Mouse (Mus musculus): ENCODE measurements around the gene Kat5. TPM values are rescaled to one million over a fixed set of nuclear protein-coding genes. Genes with fewer than 3 reads are reported as not detected.

The Kat5 gene
- polyA plus RNA-seq, 1 experiment = 139 TPM

DNA sequence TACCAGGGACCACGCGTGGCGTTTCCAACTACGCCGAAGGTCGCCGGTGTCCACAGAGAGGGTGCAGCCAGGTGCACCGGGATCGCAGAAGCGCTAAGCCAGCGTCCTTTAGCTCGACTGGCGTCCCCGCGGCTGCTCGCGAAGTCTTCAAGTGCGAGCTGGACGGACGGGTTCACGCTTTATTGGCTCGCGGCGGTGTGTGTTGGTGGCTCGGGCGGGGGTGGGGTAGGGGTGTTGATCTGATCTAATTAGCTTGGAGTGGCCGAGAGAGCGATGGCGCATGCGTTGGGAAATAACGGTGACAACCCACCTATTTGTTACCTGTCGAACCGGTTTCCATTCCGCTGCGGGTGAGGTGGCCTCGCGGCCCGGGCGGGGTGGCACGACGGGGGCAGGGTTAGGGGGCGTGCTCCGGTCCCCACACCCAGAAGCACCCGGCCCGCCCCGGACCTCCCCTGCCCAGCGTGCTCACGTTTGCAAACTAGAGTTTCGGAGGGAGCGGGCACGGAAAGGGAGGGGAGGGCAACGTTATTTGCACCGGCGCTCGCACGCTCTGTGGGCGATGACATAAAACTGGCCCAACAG is 49.5 kb downstream of the Kat5 start, which contains the start of gene Ovol1:
Gene Ovol1, minus strand, starts transcription at position 190 of the 585 bp plus-strand sequence.
- peaks cover 7% of the 10 kb centered on the region; the same call in 1 of the 2 replicates for H3K27me3 ChIP-seq (ENCODE audit: control insufficient read depth, insufficient read depth, low read length)
- no peak for TF ChIP-seq CTCF (IDR thresholded peaks at IDR 0.05; ENCODE audit: borderline replicate concordance, insufficient read depth, low read depth, low read length)
- TF ChIP-seq POLR2A (IDR thresholded peaks at IDR 0.05; ENCODE audit: borderline replicate concordance, insufficient read depth, low read length) = no peak
- 1% methylated on average over 57 of the region's 57 CpGs for WGBS

DNA sequence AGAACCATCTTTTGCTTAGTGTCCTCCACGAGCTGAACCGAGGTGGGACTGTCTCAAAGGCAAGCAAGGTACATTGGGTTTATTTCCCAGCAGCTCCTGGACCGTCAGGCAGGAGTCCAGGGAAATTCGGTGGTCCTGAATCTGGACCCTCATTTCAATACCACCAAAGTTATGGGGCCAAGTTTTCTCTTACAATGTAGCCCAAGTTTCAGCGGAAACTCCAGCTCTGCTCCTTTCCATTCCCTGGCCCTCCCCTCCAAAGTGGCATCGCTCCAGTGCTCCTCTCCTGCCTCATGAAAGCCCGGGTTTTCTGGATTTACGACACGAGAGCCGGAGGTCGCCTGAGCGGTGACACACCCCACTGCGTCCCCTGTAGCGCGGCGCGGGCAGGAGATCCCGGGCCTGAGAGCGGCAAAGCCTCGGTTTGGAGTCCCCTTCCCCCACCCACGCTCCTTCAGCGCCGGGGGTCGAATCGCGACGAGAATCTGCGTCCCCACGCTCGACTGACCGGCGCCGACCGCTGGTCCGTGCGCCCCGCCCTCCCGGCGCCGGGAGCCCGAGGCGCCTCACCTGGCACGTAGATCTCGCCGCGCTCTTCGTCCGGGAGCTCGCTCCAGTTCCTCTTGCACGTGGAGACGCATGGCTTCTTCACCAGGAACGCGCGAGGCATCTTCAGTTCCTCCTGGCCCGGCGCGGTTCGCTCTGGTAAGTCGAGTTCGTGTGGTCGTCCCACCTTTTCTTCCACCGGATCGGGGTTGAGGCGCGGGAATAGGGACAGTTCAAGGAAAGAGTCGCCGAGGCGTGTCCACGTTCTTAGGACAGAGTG is 50.2 kb downstream of the Kat5 start:
- Histone ChIP-seq H3K27ac (ENCODE audit: insufficient read depth, low read length) (no peak overlapping the region), H3K27me3 (ENCODE audit: control insufficient read depth, insufficient read depth, low read length) (peaks cover 7% of the 10 kb centered on the region; the same call in 1 of the 2 replicates), H3K4me3 (replicated peaks; ENCODE audit: insufficient read depth, low read depth, low read length) (peak overlapping the region; percentile 30), H3K4me1 (ENCODE audit: control insufficient read depth, insufficient read depth, low read length) (0 out of 2 replicates have a peak, but pooled peaks cover 4% of the 10 kb centered on the region)
- no peak for TF ChIP-seq POLR2A (IDR thresholded peaks at IDR 0.05; ENCODE audit: borderline replicate concordance, insufficient read depth, low read length)
- TF ChIP-seq CTCF (IDR thresholded peaks at IDR 0.05; ENCODE audit: borderline replicate concordance, insufficient read depth, low read depth, low read length) = no peak
- no peak for DNase-seq
- 1% methylated on average over 69 of the region's 69 CpGs for WGBS

More for the DNA sequence above, 49.5 kb downstream of the Kat5 start, which contains the start of gene Ovol1:
- Histone ChIP-seq H3K4me3 (replicated peaks; ENCODE audit: insufficient read depth, low read depth, low read length) (peak within 1 kb of the TSS; percentile 30), H3K4me1 (ENCODE audit: control insufficient read depth, insufficient read depth, low read length) (0 out of 2 replicates have a peak, but pooled peaks cover 4% of the 10 kb centered on the region), H3K27ac (ENCODE audit: insufficient read depth, low read length) (no peak within 1 kb of the TSS)
- DNase-seq = no peak

DNA sequence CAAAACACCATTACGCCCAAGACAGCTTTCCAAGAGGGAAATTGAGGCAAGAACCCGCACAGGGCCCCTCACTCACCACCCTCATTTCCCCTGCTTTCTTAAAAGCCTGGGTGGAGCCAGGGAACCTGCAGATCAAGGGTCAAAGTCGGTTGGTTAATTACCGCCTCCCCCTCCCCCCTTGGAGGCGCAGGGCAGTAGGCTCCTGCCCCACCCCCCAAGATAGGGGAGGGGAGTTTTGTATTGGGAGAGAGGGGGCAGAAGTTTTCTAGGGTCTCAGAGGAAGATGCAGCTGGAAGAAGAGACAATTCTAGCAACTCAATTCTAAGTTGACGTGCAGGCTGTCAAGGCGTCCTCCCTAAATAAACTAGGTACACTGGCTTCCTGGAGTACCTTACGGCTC is 50.8 kb downstream of the Kat5 start:
- WGBS = 28% methylated on average over 8 of the region's 8 CpGs
- 0 out of 2 replicates have a peak, but pooled peaks cover 4% of the 10 kb centered on the region for H3K4me1 ChIP-seq (ENCODE audit: control insufficient read depth, insufficient read depth, low read length)
- H3K4me3 ChIP-seq (replicated peaks; ENCODE audit: insufficient read depth, low read depth, low read length) = no peak overlapping the region
- TF ChIP-seq POLR2A (IDR thresholded peaks at IDR 0.05; ENCODE audit: borderline replicate concordance, insufficient read depth, low read length) = no peak
- TF ChIP-seq CTCF (IDR thresholded peaks at IDR 0.05; ENCODE audit: borderline replicate concordance, insufficient read depth, low read depth, low read length) = no peak
- H3K27ac ChIP-seq (ENCODE audit: insufficient read depth, low read length) = no peak overlapping the region
- H3K27me3 ChIP-seq (ENCODE audit: control insufficient read depth, insufficient read depth, low read length) = peaks cover 7% of the 10 kb centered on the region; the same call in 1 of the 2 replicates
- no peak for DNase-seq

DNA sequence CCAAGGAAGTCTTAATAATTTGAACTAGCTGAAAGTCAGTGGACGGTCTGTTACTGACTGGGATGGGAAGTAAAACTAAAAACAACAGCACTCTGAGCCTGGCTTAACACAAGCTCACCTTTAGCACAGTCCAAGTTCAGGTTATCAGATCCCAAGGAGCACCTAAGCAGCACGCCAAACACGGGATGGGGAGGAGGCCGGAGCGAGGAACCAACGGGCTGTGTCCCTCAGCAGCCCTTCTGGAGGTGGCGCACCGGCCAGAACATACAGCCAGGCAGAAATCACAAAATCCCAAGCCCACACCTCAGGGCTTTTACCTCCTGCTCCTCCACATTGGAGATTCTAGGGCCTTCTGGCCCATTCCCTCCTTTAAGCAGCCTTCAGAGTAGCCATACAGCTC is 51.3 kb downstream of the Kat5 start:
- TF ChIP-seq POLR2A (IDR thresholded peaks at IDR 0.05; ENCODE audit: borderline replicate concordance, insufficient read depth, low read length) (no peak), CTCF (IDR thresholded peaks at IDR 0.05; ENCODE audit: borderline replicate concordance, insufficient read depth, low read depth, low read length) (no peak)
- H3K27ac ChIP-seq (ENCODE audit: insufficient read depth, low read length) = no peak overlapping the region
- no peak overlapping the region for H3K4me3 ChIP-seq (replicated peaks; ENCODE audit: insufficient read depth, low read depth, low read length)
- 58% methylated on average over 8 of the region's 8 CpGs for WGBS
- H3K27me3 ChIP-seq (ENCODE audit: control insufficient read depth, insufficient read depth, low read length) = peaks cover 7% of the 10 kb centered on the region; the same call in 1 of the 2 replicates
- 0 out of 2 replicates have a peak, but pooled peaks cover 4% of the 10 kb centered on the region for H3K4me1 ChIP-seq (ENCODE audit: control insufficient read depth, insufficient read depth, low read length)
- no peak for DNase-seq

DNA sequence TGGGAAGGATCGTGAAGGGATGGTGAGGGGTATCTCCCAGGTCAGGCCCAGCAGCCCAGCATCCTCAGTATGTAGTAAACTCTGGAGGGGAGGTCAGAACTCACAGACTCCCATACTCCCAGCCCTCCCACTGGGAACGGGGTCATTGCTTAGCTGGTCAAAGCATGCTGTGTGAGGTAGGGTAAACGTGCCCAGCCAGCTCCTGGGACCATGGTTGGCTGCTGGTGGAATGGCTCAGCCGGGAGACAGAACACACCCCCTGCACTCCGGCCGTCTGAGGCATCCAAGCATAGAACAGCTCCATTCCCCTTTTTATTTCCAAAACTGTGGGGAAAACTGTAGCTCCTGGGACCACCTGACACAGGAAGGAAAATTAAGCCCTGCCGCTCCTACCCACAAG is 51.9 kb downstream of the Kat5 start:
- Histone ChIP-seq H3K4me1 (ENCODE audit: control insufficient read depth, insufficient read depth, low read length) (0 out of 2 replicates have a peak, but pooled peaks cover 4% of the 10 kb centered on the region), H3K4me3 (replicated peaks; ENCODE audit: insufficient read depth, low read depth, low read length) (no peak overlapping the region), H3K27me3 (ENCODE audit: control insufficient read depth, insufficient read depth, low read length) (peaks cover 7% of the 10 kb centered on the region; the same call in 1 of the 2 replicates), H3K27ac (ENCODE audit: insufficient read depth, low read length) (no peak overlapping the region)
- TF ChIP-seq POLR2A (IDR thresholded peaks at IDR 0.05; ENCODE audit: borderline replicate concordance, insufficient read depth, low read length) (no peak), CTCF (IDR thresholded peaks at IDR 0.05; ENCODE audit: borderline replicate concordance, insufficient read depth, low read depth, low read length) (no peak)
- no peak for DNase-seq
- WGBS = 36% methylated on average over 7 of the region's 7 CpGs

DNA sequence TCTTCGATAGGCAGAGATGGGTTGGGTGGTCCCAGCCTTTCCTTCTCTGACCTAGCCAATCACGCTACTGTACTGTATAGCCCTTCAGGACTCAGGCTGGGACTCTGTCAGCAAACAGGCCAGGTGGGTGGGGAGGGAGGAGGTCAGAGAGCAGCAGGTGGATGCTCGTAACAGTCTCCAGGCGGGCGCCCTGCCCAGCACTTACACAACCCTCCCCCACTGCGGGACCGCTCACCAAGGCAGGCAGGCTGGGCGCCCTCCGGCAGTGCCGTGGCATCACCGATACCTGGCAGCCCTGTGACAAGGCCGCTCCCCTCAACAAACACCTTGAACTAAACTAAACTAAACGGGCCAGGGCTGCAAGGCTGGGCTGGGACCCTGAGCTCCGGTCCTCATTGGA is 55.8 kb downstream of the Kat5 start:
- H3K27me3 ChIP-seq (ENCODE audit: control insufficient read depth, insufficient read depth, low read length) = no peaks in the 10 kb centered on the region; the same call in 1 of the 2 replicates
- no peaks in the 10 kb centered on the region for H3K4me1 ChIP-seq (ENCODE audit: control insufficient read depth, insufficient read depth, low read length)
- TF ChIP-seq CTCF (IDR thresholded peaks at IDR 0.05; ENCODE audit: borderline replicate concordance, insufficient read depth, low read depth, low read length) (no peak), POLR2A (IDR thresholded peaks at IDR 0.05; ENCODE audit: borderline replicate concordance, insufficient read depth, low read length) (no peak)
- WGBS = 80% methylated on average over 14 of the region's 14 CpGs
- no peak overlapping the region for H3K4me3 ChIP-seq (replicated peaks; ENCODE audit: insufficient read depth, low read depth, low read length)
- no peak for DNase-seq
- no peak overlapping the region for H3K27ac ChIP-seq (ENCODE audit: insufficient read depth, low read length)

DNA sequence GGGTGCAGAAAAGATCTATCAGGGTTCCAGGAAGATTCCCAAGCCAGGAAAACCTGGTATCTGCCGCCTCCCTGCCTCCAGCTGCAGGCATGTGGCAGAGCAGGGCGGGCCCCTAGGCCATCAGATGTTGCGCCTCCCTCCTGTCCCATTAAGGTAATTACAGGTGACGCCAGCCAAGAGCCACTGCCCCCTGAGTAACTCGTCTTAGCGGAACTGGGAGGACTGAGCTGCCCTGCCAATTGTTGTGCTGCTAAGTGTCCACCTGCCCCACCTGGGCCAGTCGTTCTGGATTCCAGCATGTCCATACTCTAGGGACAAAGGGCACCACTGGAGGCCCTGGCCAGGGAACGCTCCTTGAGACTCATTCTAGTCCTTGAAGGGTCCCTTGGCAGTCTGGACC is 56.2 kb downstream of the Kat5 start:
- DNase-seq = no peak
- Histone ChIP-seq H3K4me1 (ENCODE audit: control insufficient read depth, insufficient read depth, low read length) (no peaks in the 10 kb centered on the region), H3K27me3 (ENCODE audit: control insufficient read depth, insufficient read depth, low read length) (no peaks in the 10 kb centered on the region), H3K27ac (ENCODE audit: insufficient read depth, low read length) (no peak overlapping the region), H3K4me3 (replicated peaks; ENCODE audit: insufficient read depth, low read depth, low read length) (no peak overlapping the region)
- TF ChIP-seq POLR2A (IDR thresholded peaks at IDR 0.05; ENCODE audit: borderline replicate concordance, insufficient read depth, low read length) = no peak
- TF ChIP-seq CTCF (IDR thresholded peaks at IDR 0.05; ENCODE audit: borderline replicate concordance, insufficient read depth, low read depth, low read length) = no peak
- WGBS = 75% methylated on average over 8 of the region's 8 CpGs

Other genes with a start within 250 kb of the Kat5 start
- 28.0 and 30.6 TPM in 2 replicates for gene Eif1ad, start 243.5 kb downstream of the Kat5 start, polyA plus RNA-seq (2012; rRNA removed)
- 88.7 and 96.0 TPM in 2 replicates for gene Banf1, start 243.1 kb downstream of the Kat5 start, polyA plus RNA-seq (2012; rRNA removed)
- 77.5 and 86.5 TPM in 2 replicates for gene Sart1, start 221.5 kb downstream of the Kat5 start, polyA plus RNA-seq (2012; rRNA removed)
- 0.21 TPM in 1 of 2 replicates, not detected in the other for gene Tsga10ip, start 207.7 kb downstream of the Kat5 start, polyA plus RNA-seq (2012; rRNA removed)
- 281 and 309 TPM in 2 replicates for gene Drap1, start 185.3 kb downstream of the Kat5 start, polyA plus RNA-seq (2012; rRNA removed)
- 130 and 134 TPM in 2 replicates for gene AI837181, start 185.1 kb downstream of the Kat5 start, polyA plus RNA-seq (2012; rRNA removed)
- gene Fosl1, start 162.7 kb downstream of the Kat5 start, polyA plus RNA-seq (2012; rRNA removed) = not detected in 2 replicates
- 31.0 and 32.5 TPM in 2 replicates for gene Ccdc85b, start 152.3 kb downstream of the Kat5 start, polyA plus RNA-seq (2012; rRNA removed)
- gene Fibp, start 149.6 kb downstream of the Kat5 start, polyA plus RNA-seq (2012; rRNA removed) = 140 and 146 TPM in 2 replicates
- 1.2 and 1.5 TPM in 2 replicates for gene Ctsw, start 141.7 kb downstream of the Kat5 start, polyA plus RNA-seq (2012; rRNA removed)
- gene Efemp2, start 136.3 kb downstream of the Kat5 start, polyA plus RNA-seq (2012; rRNA removed) = 43.3 and 43.4 TPM in 2 replicates
- gene Mus81, start 121.8 kb downstream of the Kat5 start, polyA plus RNA-seq (2012; rRNA removed) = 94.2 and 115 TPM in 2 replicates
- gene Cfl1, start 119.8 kb downstream of the Kat5 start, polyA plus RNA-seq (2012; rRNA removed) = 1,135 and 1,193 TPM in 2 replicates
- gene 1700020D05Rik, start 106.5 kb downstream of the Kat5 start, polyA plus RNA-seq (2012; rRNA removed) = 6.7 and 6.8 TPM in 2 replicates
- gene Snx32, start 99.7 kb downstream of the Kat5 start, polyA plus RNA-seq (2012; rRNA removed) = 176 and 185 TPM in 2 replicates
- 0.05 TPM in 1 of 2 replicates, not detected in the other for gene Ovol1, start 49.6 kb downstream of the Kat5 start, polyA plus RNA-seq (2012; rRNA removed)
- 5.1 and 5.6 TPM in 2 replicates for gene Ap5b1, start 42.2 kb downstream of the Kat5 start, polyA plus RNA-seq (2012; rRNA removed)
- gene Rnaseh2c, start 8.4 kb downstream of the Kat5 start, polyA plus RNA-seq (2012; rRNA removed) = 79.1 and 83.5 TPM in 2 replicates
- gene Rela, start 27.2 kb upstream of the Kat5 start, polyA plus RNA-seq (2012; rRNA removed) = 39.0 and 40.3 TPM in 2 replicates
- 12.4 and 14.8 TPM in 2 replicates for gene Sipa1, start 53.5 kb upstream of the Kat5 start, polyA plus RNA-seq (2012; rRNA removed)
- gene Map3k11, start 78.5 kb upstream of the Kat5 start, polyA plus RNA-seq (2012; rRNA removed) = 28.6 and 29.7 TPM in 2 replicates
- 65.0 and 65.1 TPM in 2 replicates for gene Pcnx3, start 78.7 kb upstream of the Kat5 start, polyA plus RNA-seq (2012; rRNA removed)
- gene Kcnk7, start 94.1 kb upstream of the Kat5 start, polyA plus RNA-seq (2012; rRNA removed) = 0.13 and 0.24 TPM in 2 replicates
- 11.7 and 13.1 TPM in 2 replicates for gene Ehbp1l1, start 116.1 kb upstream of the Kat5 start, polyA plus RNA-seq (2012; rRNA removed)
- 65.2 and 65.9 TPM in 2 replicates for gene Fam89b, start 119.4 kb upstream of the Kat5 start, polyA plus RNA-seq (2012; rRNA removed)
- 165 and 175 TPM in 2 replicates for gene Ltbp3, start 130.7 kb upstream of the Kat5 start, polyA plus RNA-seq (2012; rRNA removed)
- 158 and 170 TPM in 2 replicates for gene Scyl1, start 161.2 kb upstream of the Kat5 start, polyA plus RNA-seq (2012; rRNA removed)